Comparison of ENCODE assay signal across 17 mouse cellular contexts in the genomic region with DNA sequence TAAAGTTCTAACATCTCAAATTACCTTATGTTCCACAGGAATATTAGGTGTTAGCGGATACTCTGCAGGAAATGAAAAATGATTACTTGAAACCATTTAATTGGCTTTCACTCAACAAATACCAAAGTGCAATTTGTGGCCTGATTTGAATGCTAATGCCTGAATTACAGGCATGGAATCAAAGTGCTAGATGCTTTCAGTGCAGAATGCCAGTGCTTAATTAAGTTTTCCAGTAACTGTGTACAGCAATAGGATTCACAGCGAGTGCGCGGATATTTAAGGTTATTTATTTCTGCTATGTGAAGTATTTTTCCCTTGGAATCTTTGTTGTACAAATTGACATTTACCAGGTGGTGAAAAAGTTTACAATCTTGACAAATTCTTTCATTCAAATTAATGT.
"Had no signal": no experiment of that assay in that cellular context is flagged by ENCODE, and none has a peak within 500 bp of the region (broad histone marks: within the 10 kb centered on the region; RNA-seq: fewer than 3 reads in every experiment).

No protein-coding gene starts in this region.

- H3K4me1 ChIP-seq: lung, embryonic 15.5 days; megakaryocyte, embryonic 14.5 days; midbrain, embryonic 12.5 days; midbrain, embryonic 15.5 days; neural tube, embryonic 12.5 days; stomach, embryonic 15.5 days had no signal

- H3K27me3 ChIP-seq: lung, embryonic 15.5 days; megakaryocyte, embryonic 14.5 days; midbrain, embryonic 12.5 days; midbrain, embryonic 15.5 days; neural tube, embryonic 12.5 days; stomach, embryonic 15.5 days had no signal

- H3K36me3 ChIP-seq: lung, embryonic 15.5 days; midbrain, embryonic 12.5 days; midbrain, embryonic 15.5 days; neural tube, embryonic 12.5 days; stomach, embryonic 15.5 days had no signal

- H3K27ac ChIP-seq: lung, embryonic 15.5 days; macrophage; midbrain, embryonic 12.5 days; midbrain, embryonic 15.5 days; neural tube, embryonic 12.5 days; stomach, embryonic 15.5 days; stomach, postnatal 0 days had no signal

- ATAC-seq: liver, postnatal 0 days; lung, postnatal 0 days; midbrain, embryonic 15.5 days had no signal

- DNase-seq: liver, postnatal 0 days; lung, adult 2 months; lung, postnatal 14 days; lung, postnatal 36 days; right cerebral cortex, postnatal 14 days; thymus, adult 2 months; thymus, postnatal 25 days; thymus, postnatal 4 days had no signal

- H3K9me3 ChIP-seq: lung, embryonic 15.5 days; midbrain, embryonic 12.5 days; midbrain, embryonic 15.5 days; neural tube, embryonic 12.5 days; stomach, embryonic 15.5 days had no signal

- H3K4me3 ChIP-seq: lung, embryonic 15.5 days; megakaryocyte, embryonic 14.5 days; midbrain, embryonic 12.5 days; midbrain, embryonic 15.5 days; neural tube, embryonic 12.5 days; stomach, embryonic 15.5 days had no signal

- H3K9ac ChIP-seq: liver, postnatal 0 days; lung, embryonic 15.5 days; midbrain, embryonic 12.5 days; midbrain, embryonic 15.5 days; neural tube, embryonic 12.5 days; stomach, embryonic 15.5 days had no signal

- H3K4me2 ChIP-seq: lung, embryonic 15.5 days; midbrain, embryonic 12.5 days; midbrain, embryonic 15.5 days; neural tube, embryonic 12.5 days; stomach, embryonic 15.5 days had no signal
